ENCODE assay signal across 8 mouse cellular contexts in the genomic region with DNA sequence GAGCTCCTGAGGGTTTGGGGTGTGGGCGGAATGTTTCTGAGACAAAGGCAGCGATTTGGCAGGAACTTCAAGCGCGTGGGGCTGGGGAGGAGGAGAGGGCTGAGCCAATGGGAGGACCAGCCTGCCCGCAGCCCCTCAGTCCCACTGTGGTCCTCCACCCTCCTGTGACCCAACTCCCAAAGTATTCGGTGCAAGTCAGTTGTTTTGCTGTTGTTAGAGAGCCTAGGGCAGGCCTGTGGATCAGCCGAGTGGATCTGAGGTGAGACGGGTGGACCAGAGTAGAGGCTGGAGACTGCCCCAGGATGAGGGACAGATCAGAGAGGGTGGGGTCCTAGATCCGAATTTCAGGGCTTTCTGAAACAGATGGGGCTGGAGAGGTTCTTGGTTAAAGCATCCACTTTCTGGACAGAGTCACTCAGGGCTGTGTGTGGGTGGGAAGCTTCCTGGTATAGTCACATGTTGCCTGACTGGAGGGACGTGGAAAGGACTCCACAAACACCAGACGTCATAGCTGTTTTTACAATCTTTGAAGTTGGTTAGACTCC.
A peak's percentile ranks its signal among the peaks of the same experiment; 100 is the strongest.
DNase-seq lines count a peak whose midpoint lies in the region; ATAC-seq and TF ChIP-seq lines count a peak whose summit lies in the region.

No protein-coding gene starts in this region.

- no peaks in the 10 kb centered on the region for H3K9me3 ChIP-seq in hindbrain, embryonic 15.5 days

- TF ChIP-seq CTCF in cortical plate, adult 2 months (IDR thresholded peaks at IDR 0.05; ENCODE audit: extremely low read depth, insufficient read depth, low read length), result no peak

- peak overlapping the region; percentile 49; the same call in 1 of the 2 replicates for H3K9ac ChIP-seq in hindbrain, embryonic 15.5 days

- peaks cover 2% of the 10 kb centered on the region; the same call in 1 of the 2 replicates for H3K4me1 ChIP-seq in cortical plate, adult 2 months (ENCODE audit: control insufficient read depth, insufficient read depth, low read length)
- H3K4me1 ChIP-seq in hindbrain, embryonic 15.5 days (replicated peaks), result peaks cover 13% of the 10 kb centered on the region

- TF ChIP-seq POLR2A in cortical plate, adult 2 months (IDR thresholded peaks at IDR 0.05; ENCODE audit: extremely low read depth, insufficient read depth, low read length), result 0 out of 2 replicates have a peak, but pooled peaks have one; percentile 6

- 33% methylated on average over 11 of the region's 11 CpGs for whole genome bisulfite sequencing in hindbrain, embryonic 15.5 days

- peak overlapping the region; percentile 77 for H3K4me2 ChIP-seq in hindbrain, embryonic 15.5 days

- ATAC-seq in hindbrain, embryonic 15.5 days (ENCODE audit: low FRiP score, low read depth), result peak; percentile 77

- H3K4me3 ChIP-seq in cortical plate, adult 2 months (ENCODE audit: insufficient read depth, low read length), result peak overlapping the region; percentile 23
- peak overlapping the region; percentile 41 for H3K4me3 ChIP-seq in hindbrain, embryonic 15.5 days

- peak; percentile 92 for DNase-seq in Muller cell, postnatal 12 days (ENCODE audit: inconsistent ontology term)
- DNase-seq in gastrocnemius, adult 8-10 months (ENCODE audit: low spot score in 2 of 2), result peak; percentile 49 to 66
- DNase-seq in layer of hippocampus, postnatal 36 days, result peak; percentile 57 to 60
- DNase-seq in lung, postnatal 10 days, result peak; percentile 91
- DNase-seq in ovary, postnatal 10 days (ENCODE audit: low spot score), result peak; percentile 55
- no peak for DNase-seq in adipocyte (ENCODE audit: low spot score)

- H3K27ac ChIP-seq in cortical plate, adult 2 months (ENCODE audit: insufficient read depth, low read length), result peak overlapping the region; percentile 62
- peak overlapping the region; percentile 53 for H3K27ac ChIP-seq in hindbrain, embryonic 15.5 days (replicated peaks)

- no peaks in the 10 kb centered on the region for H3K36me3 ChIP-seq in hindbrain, embryonic 15.5 days

- no peaks in the 10 kb centered on the region for H3K27me3 ChIP-seq in hindbrain, embryonic 15.5 days
